28 mouse cellular contexts compared by ENCODE assay signal in the genomic region with DNA sequence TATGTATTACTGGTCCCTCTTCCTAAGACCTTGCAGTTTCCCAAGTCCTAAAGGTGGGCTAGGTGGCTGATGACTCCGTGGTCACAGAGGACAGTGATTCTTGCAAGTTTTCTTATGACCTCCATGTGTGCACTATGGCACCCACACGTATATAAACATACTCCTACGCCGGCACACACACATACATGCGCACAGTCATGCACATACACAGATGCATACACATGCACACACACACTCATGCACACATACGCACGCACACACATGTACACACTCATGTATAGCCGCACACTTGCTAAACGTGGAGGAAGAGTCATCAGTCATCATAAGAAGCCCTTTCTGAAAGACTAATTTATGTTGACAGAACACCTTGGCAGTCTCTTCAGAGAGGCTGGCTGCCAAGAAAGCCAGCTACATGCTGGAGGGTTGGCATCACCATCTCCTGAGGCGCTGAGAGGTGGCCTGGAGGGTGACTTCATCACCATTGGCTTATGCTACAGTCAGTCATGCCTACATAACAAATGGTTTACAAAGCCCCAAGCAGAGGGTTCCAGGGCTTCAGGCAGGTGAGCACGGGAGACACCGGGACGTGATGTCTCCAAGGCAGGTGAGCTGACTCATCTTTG. TPM values are rescaled to one million over a fixed set of nuclear protein-coding genes. Genes with fewer than 3 reads are reported as not detected.
DNase-seq lines count a peak whose midpoint lies in the region; ATAC-seq and TF ChIP-seq lines count a peak whose summit lies in the region.
"Had no signal": no experiment of that assay in that cellular context is flagged by ENCODE, and none has a peak within 500 bp of the region (broad histone marks: within the 10 kb centered on the region; RNA-seq: fewer than 3 reads in every experiment).

No protein-coding gene starts in this region.

- H3K9ac ChIP-seq in liver, embryonic 11.5 days (ENCODE audit: low read depth, low read length): no peak overlapping the region
- H3K9ac ChIP-seq: embryonic facial prominence, embryonic 15.5 days; forebrain, embryonic 12.5 days; forebrain, postnatal 0 days; heart, embryonic 13.5 days; intestine, embryonic 15.5 days; liver, embryonic 15.5 days; lung, embryonic 14.5 days; midbrain, embryonic 15.5 days had no signal

- H3K4me3 ChIP-seq in cerebellum, adult 2 months (replicated peaks; ENCODE audit: insufficient read depth, low read depth, low read length): no peak overlapping the region
- no peak overlapping the region for H3K4me3 ChIP-seq in liver, embryonic 11.5 days (ENCODE audit: low read depth, low read length)
- H3K4me3 ChIP-seq: embryonic facial prominence, embryonic 10.5 days; embryonic facial prominence, embryonic 15.5 days; forebrain, embryonic 12.5 days; heart, embryonic 13.5 days; hindbrain, embryonic 10.5 days; intestine, embryonic 15.5 days; liver, embryonic 15.5 days; midbrain, embryonic 15.5 days had no signal

- no peaks in the 10 kb centered on the region for H3K36me3 ChIP-seq in liver, embryonic 11.5 days (ENCODE audit: control insufficient read depth, insufficient read depth, low read length)
- H3K36me3 ChIP-seq: embryonic facial prominence, embryonic 10.5 days; embryonic facial prominence, embryonic 15.5 days; forebrain, embryonic 12.5 days; heart, embryonic 13.5 days; hindbrain, embryonic 10.5 days; intestine, embryonic 15.5 days; liver, embryonic 15.5 days; midbrain, embryonic 15.5 days had no signal

- no peak for ATAC-seq in liver, embryonic 11.5 days (replicated peaks; ENCODE audit: low FRiP score)
- ATAC-seq: activated CD4-positive, CD25-positive, alpha-beta regulatory T cell, adult 4 months; forebrain, postnatal 0 days; hindbrain, embryonic 16.5 days; intestine, embryonic 15.5 days; midbrain, embryonic 15.5 days had no signal

- no peak overlapping the region for H3K27ac ChIP-seq in cerebellum, adult 2 months (ENCODE audit: insufficient read depth, low read length)
- no peak overlapping the region for H3K27ac ChIP-seq in liver, embryonic 11.5 days (ENCODE audit: low read depth, low read length)
- H3K27ac ChIP-seq: embryonic facial prominence, embryonic 10.5 days; embryonic facial prominence, embryonic 15.5 days; forebrain, embryonic 12.5 days; heart, embryonic 13.5 days; hindbrain, embryonic 10.5 days; intestine, embryonic 15.5 days; liver, embryonic 15.5 days; midbrain, embryonic 15.5 days; stomach, postnatal 0 days had no signal

- H3K9me3 ChIP-seq in liver, embryonic 11.5 days (ENCODE audit: control insufficient read depth, low read length): no peaks in the 10 kb centered on the region
- H3K9me3 ChIP-seq: embryonic facial prominence, embryonic 10.5 days; embryonic facial prominence, embryonic 15.5 days; forebrain, embryonic 12.5 days; heart, embryonic 13.5 days; hindbrain, embryonic 10.5 days; intestine, embryonic 15.5 days; liver, embryonic 15.5 days; midbrain, embryonic 15.5 days had no signal

- H3K4me2 ChIP-seq in liver, embryonic 11.5 days: no peak overlapping the region
- H3K4me2 ChIP-seq: embryonic facial prominence, embryonic 15.5 days; forebrain, embryonic 12.5 days; heart, embryonic 13.5 days; intestine, embryonic 15.5 days; liver, embryonic 15.5 days; lung, embryonic 14.5 days; midbrain, embryonic 15.5 days had no signal

- peaks cover 9% of the 10 kb centered on the region for H3K4me1 ChIP-seq in cerebellum, adult 2 months (ENCODE audit: control insufficient read depth, insufficient read depth, low read length)
- H3K4me1 ChIP-seq in liver, embryonic 11.5 days (replicated peaks; ENCODE audit: control insufficient read depth, insufficient read depth, low read length): no peaks in the 10 kb centered on the region
- H3K4me1 ChIP-seq: embryonic facial prominence, embryonic 10.5 days; forebrain, embryonic 12.5 days; hindbrain, embryonic 10.5 days; intestine, embryonic 15.5 days; liver, embryonic 15.5 days; midbrain, embryonic 15.5 days had no signal

- no peak for TF ChIP-seq CTCF in cerebellum, adult 2 months (IDR thresholded peaks at IDR 0.05; ENCODE audit: borderline replicate concordance, insufficient read depth, low read depth, low read length)
- TF ChIP-seq CTCF in brain, embryonic 14.5 days (IDR thresholded peaks at IDR 0.05; ENCODE audit: borderline replicate concordance, extremely low read depth, insufficient read depth, insufficient read length): no peak

- WGBS in cerebellum, adult 2 months: 49% methylated on average over 13 of the region's 13 CpGs
- WGBS in liver, embryonic 11.5 days: 91% methylated on average over 13 of the region's 13 CpGs

- H3K27me3 ChIP-seq in cerebellum, adult 2 months (ENCODE audit: control insufficient read depth, insufficient read depth, low read length): no peaks in the 10 kb centered on the region; the same call in 1 of the 2 replicates
- no peaks in the 10 kb centered on the region; the same call in 1 of the 2 replicates for H3K27me3 ChIP-seq in liver, embryonic 11.5 days (replicated peaks; ENCODE audit: control insufficient read depth, insufficient read depth, low read length)
- H3K27me3 ChIP-seq: embryonic facial prominence, embryonic 15.5 days; intestine, embryonic 15.5 days; liver, embryonic 15.5 days; midbrain, embryonic 15.5 days had no signal

- DNase-seq in cerebellum, adult 2 months: peak; percentile 45 to 73
- DNase-seq in cerebellum, postnatal 4 days (ENCODE audit: low spot score in 2 of 2): no peak
- peak; percentile 18 for DNase-seq in NIH3T3 (ENCODE audit: low read depth)
- DNase-seq in brain, embryonic 14.5 days (ENCODE audit: low read depth): peak; percentile 24
- DNase-seq in cerebellum, postnatal 14 days: peak; percentile 72 to 81
- no peak for DNase-seq in liver, embryonic 11.5 days (ENCODE audit: low spot score)
- DNase-seq in left cerebral cortex, adult 9 months (ENCODE audit: low spot score in 2 of 2): no peak
- DNase-seq: adrenal gland, postnatal 10 days; forebrain, postnatal 0 days; heart, postnatal 10 days; kidney, adult 2 months; kidney, postnatal 36 days; liver; lung, embryonic 14.5 days; lung, postnatal 14 days; right cerebral cortex, adult 18-20 months; right cerebral cortex, postnatal 4 days had no signal

- TF ChIP-seq POLR2A in cerebellum, adult 2 months (IDR thresholded peaks at IDR 0.05; ENCODE audit: borderline replicate concordance, insufficient read depth, low read length): no peak
- TF ChIP-seq POLR2A in brain, embryonic 14.5 days (IDR thresholded peaks at IDR 0.05; ENCODE audit: borderline replicate concordance, extremely low read depth, insufficient read depth, insufficient read length, poor library complexity, severe bottlenecking): no peak

RNA-seq across cellular contexts. Expression of a gene that starts 21.3 kb away (rescaled TPM):
- polyA plus RNA-seq in cerebellum, adult 2 months (2012; rRNA removed): 0.79 and 1.2 TPM in 2 replicates
- 7.9 and 10.5 TPM in 2 replicates for polyA plus RNA-seq in brain, embryonic 14.5 days (2012; rRNA removed)
- 41.7 and 42.4 TPM in 2 replicates for polyA plus RNA-seq in liver, embryonic 11.5 days (2014; fragmentation: Nextera tagmentation; extraction: Ambion mirVana)

Comparison
In these comparisons a context has a peak if more than half of its experiments do, and no peak if none do; other contexts are left out.
1. DNase-seq: peak in cerebellum, adult 2 months (2 of 2), NIH3T3 (single experiment), brain, embryonic 14.5 days (single experiment) and cerebellum, postnatal 14 days (2 of 2); none in cerebellum, postnatal 4 days (0 of 2), liver, embryonic 11.5 days (single experiment) and left cerebral cortex, adult 9 months (0 of 2).